Mouse (Mus musculus): Measurements from ENCODE around the gene Slc9a7.

The Slc9a7 gene

GRCm38 (mm10) chrX:20291282-20292039, at the start of gene Slc9a7:
Gene Slc9a7, minus strand, starts transcription at chrX:20291807.
- DNase-seq, result peak; percentile 77

GRCm38 (mm10) chrX:20335722-20336121, 44.1 kb upstream of the Slc9a7 start:
- peak; percentile 50 for DNase-seq

GRCm38 (mm10) chrX:20332756-20333155, 41.1 kb upstream of the Slc9a7 start:
- DNase-seq, result peak; percentile 64

- no peak for DNase-seq
Measured at GRCm38 (mm10) chrX:20307215-20307614, 15.6 kb upstream of the Slc9a7 start.

GRCm38 (mm10) chrX:20305941-20306340, 14.3 kb upstream of the Slc9a7 start:
- no peak for DNase-seq

GRCm38 (mm10) chrX:20303280-20303679, 11.7 kb upstream of the Slc9a7 start:
- no peak for DNase-seq

- DNase-seq, result no peak
Measured at GRCm38 (mm10) chrX:20292040-20292417, 422 bp upstream of the Slc9a7 start.

GRCm38 (mm10) chrX:20290715-20291114, 892 bp downstream of the Slc9a7 start:
- DNase-seq, result peak; percentile 23

- DNase-seq, result no peak
Measured at GRCm38 (mm10) chrX:20288674-20289073, 2.9 kb downstream of the Slc9a7 start.

- no peak for DNase-seq
Measured at GRCm38 (mm10) chrX:20286254-20286653, 5.4 kb downstream of the Slc9a7 start.

GRCm38 (mm10) chrX:20279424-20279823, 12.2 kb downstream of the Slc9a7 start:
- no peak for DNase-seq

GRCm38 (mm10) chrX:20273854-20274253, 17.8 kb downstream of the Slc9a7 start:
- DNase-seq, result no peak

GRCm38 (mm10) chrX:20271980-20272379, 19.6 kb downstream of the Slc9a7 start:
- no peak for DNase-seq

GRCm38 (mm10) chrX:20269980-20270379, 21.6 kb downstream of the Slc9a7 start:
- DNase-seq, result no peak

- DNase-seq, result no peak
Measured at GRCm38 (mm10) chrX:20264370-20264769, 27.2 kb downstream of the Slc9a7 start.

GRCm38 (mm10) chrX:20228102-20228501, 63.5 kb downstream of the Slc9a7 start:
- DNase-seq, result no peak

- no peak for DNase-seq
Measured at GRCm38 (mm10) chrX:20221486-20221885, 70.1 kb downstream of the Slc9a7 start.

GRCm38 (mm10) chrX:20185616-20186015, 106.0 kb downstream of the Slc9a7 start:
- no peak for DNase-seq

GRCm38 (mm10) chrX:20176792-20177191, 114.8 kb downstream of the Slc9a7 start:
- no peak for DNase-seq

GRCm38 (mm10) chrX:20168430-20168829, 123.2 kb downstream of the Slc9a7 start:
- no peak for DNase-seq

GRCm38 (mm10) chrX:20164984-20165383, 126.6 kb downstream of the Slc9a7 start:
- DNase-seq, result no peak

- DNase-seq, result peak; percentile 50
Measured at GRCm38 (mm10) chrX:20162322-20162711, 129.3 kb downstream of the Slc9a7 start.

- no peak for DNase-seq
Measured at GRCm38 (mm10) chrX:20161687-20162321, 129.8 kb downstream of the Slc9a7 start.

GRCm38 (mm10) chrX:20160301-20160700, 131.3 kb downstream of the Slc9a7 start:
- no peak for DNase-seq

- peak; percentile 16 for DNase-seq
Measured at GRCm38 (mm10) chrX:20157519-20157918, 134.1 kb downstream of the Slc9a7 start.

All from cerebellum, adult 9-10 months (tissue).